Mouse (Mus musculus) monocyte, adult 2 months (primary cell): Measurements from ENCODE around the gene Snx13.
A peak's percentile ranks its signal among the peaks of the same experiment; 100 is the strongest.

ENCODE experiments used
- DNase-seq, 2 experiments: peaks; one replicate each; pipeline ENCODE4 v3.0.0; 2022; ENCODE audit warnings: low spot score in 2 of 2, low read depth in 1 of 2

The Snx13 gene

DNA sequence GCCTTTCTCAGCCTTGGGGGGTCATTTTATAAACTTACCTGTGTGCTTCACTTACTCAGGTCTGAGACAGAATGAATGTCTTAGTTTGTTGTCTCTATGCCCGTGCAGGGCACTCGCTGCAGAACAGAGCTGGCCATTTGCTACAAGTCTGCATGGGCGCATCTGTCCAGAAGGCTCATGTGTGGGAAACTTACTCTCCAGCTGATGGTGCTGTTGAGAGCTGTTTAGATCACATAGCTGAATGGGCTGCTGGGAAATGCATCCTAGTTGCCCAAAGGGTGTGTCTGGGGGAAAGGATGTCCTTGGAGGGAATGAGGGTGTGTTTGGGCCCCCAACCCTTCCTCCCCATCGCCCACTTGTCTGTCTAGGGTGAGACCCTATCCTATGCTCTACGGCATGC is 137.3 kb downstream of the Snx13 start:
- no peak for DNase-seq

DNA sequence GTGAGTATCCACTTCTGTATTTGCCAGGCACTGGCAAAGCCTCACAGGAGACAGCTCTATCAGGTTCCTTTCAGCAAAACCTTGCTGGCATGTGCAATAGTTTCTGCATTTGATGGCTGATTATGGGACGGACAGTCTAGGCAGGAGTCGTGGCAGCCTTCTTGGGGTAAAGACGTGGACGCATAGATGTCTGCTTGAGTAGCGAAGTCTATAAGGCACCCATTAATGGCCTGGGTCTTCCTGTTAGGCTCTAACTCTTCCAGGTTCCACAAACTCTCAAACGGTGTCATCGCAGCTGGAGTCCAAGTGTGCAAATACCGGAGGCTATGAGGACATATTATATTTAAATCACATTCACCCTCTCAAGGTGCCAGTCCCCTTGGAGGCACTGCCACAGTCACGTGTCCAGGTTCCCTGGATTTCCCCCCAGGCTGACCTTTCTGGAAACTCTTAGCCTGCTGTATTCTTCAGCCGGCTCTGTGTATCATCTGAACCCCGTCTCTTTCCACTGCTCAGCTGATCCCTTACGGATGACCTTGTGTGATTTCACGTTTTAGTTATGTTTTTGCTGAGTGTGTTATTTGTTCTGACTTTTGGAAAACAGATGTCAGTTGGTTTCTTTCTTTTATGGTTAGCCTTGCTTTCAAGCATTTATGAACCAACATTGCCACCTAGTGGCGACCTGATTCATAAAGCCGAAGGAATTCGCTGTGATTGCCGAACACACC is 144.9 kb downstream of the Snx13 start:
- DNase-seq: peak in 1 of 2 experiments; percentile 41

DNA sequence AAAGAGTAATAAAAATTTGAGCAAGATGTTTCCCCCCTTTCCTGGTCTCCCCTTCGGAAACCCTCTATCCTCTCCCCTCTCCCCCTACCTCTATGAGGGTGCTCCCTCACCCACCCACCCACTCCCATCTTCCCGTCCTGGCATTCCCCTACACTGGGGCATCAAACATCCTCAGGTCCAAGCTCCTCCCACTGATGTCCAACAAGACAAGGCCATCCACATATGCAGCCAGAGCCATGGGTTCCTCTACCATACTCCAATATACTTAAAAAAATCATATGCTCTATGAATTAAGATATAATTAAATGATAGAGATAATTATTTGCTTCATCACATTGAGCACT is 145.4 kb downstream of the Snx13 start:
- DNase-seq: no peak
